Mouse (Mus musculus) liver, adult 2 months (tissue): ENCODE results near the gene Dpep1.

Experiments
- CTCF ChIP-seq: fragments of 200-500 bp; IDR thresholded peaks from 2 replicates; pipeline ENCODE4 v1.5.1; 2011; ENCODE audit warnings: low read depth, low read length, control low read depth
- POLR2A ChIP-seq: fragments of 200-500 bp; IDR thresholded peaks from 2 replicates; pipeline ENCODE4 v1.6.1; 2011; ENCODE audit warnings: low read length, control low read depth; ENCODE audit not compliant: insufficient read depth; ENCODE audit errors: extremely low read depth

DNA sequence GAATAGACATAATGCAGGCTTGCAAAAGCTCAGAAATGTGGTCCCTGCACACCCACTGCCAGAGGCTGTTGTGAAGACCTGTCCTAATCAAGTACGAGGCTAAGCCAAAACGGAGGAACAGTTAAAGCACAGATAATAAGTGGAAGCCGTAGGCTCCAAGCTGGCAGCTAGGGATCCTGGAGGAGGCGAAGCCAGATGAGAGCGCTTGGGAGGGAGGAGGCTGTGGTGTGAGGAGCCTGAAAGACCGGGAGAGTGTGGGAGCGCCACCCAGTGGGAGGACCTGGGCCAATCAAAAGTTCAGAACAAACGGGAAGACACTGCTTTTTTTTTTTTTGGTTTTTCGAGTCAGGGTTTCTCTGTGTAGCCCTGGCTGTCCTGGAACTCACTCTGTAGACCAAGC lies 4.6 kb downstream of the Dpep1 start:
- TF ChIP-seq POLR2A (no peak), CTCF (peak; percentile 90)
